Mouse (Mus musculus) ES-E14 (cell line): ENCODE results near the gene U90926. TPM values are rescaled to one million over a fixed set of nuclear protein-coding genes. Genes with fewer than 3 reads are reported as not detected.
A peak's percentile ranks its signal among the peaks of the same experiment; 100 is the strongest.

Source experiments
- DNase-seq: peaks from one replicate; pipeline ENCODE4 v3.0.0-alpha.2; 2013; ENCODE audit warnings: low read depth, low spot score
- H3K27ac ChIP-seq: 2 replicates; pipeline ENCODE4 v1.5.1; 2012; ENCODE audit warnings: low read depth, mild to moderate bottlenecking, low read length, moderate library complexity, mixed read lengths; ENCODE audit not compliant: poor library complexity, insufficient read depth, severe bottlenecking
- H3K36me3 ChIP-seq: 2 replicates; pipeline ENCODE4 v1.6.1; 2012; ENCODE audit warnings: mild to moderate bottlenecking, low read length, moderate library complexity, mixed read lengths; ENCODE audit not compliant: control insufficient read depth, poor library complexity, insufficient read depth, severe bottlenecking
- H3K4me1 ChIP-seq, 2 experiments: fragments of 150-350 bp in 1 of 2; sonication (generic) in 1 of 2; 2 replicates each; pipeline ENCODE4 v1.6.1; 2012; ENCODE audit warnings: low read length in 2 of 2, mild to moderate bottlenecking in 1 of 2, mixed read lengths in 1 of 2; ENCODE audit not compliant: control insufficient read depth in 2 of 2, insufficient read depth in 2 of 2, poor library complexity in 1 of 2
- H3K4me3 ChIP-seq, 2 experiments: fragments of 150-350 bp in 1 of 2; sonication (generic) in 1 of 2; 2 replicates each; pipeline ENCODE4 v1.5.1; 2012; ENCODE audit warnings: low read length in 2 of 2, low read depth in 1 of 2, mild to moderate bottlenecking in 1 of 2, mixed read lengths in 1 of 2; ENCODE audit not compliant: insufficient read depth in 1 of 2, poor library complexity in 1 of 2, severe bottlenecking in 1 of 2
- H3K9ac ChIP-seq: 2 replicates; pipeline ENCODE4 v1.6.1; 2012; ENCODE audit warnings: low read depth, mild to moderate bottlenecking, low read length, mixed read lengths; ENCODE audit not compliant: poor library complexity, insufficient read depth, severe bottlenecking
- H3K9me3 ChIP-seq: fragments of 150-350 bp; sonication (generic); 2 replicates; pipeline ENCODE4 v1.6.1; 2012; ENCODE audit warnings: low read depth, mild to moderate bottlenecking, low read length; ENCODE audit not compliant: control insufficient read depth, insufficient read depth
- CHD2 ChIP-seq: IDR thresholded peaks from 2 replicates; pipeline ENCODE4 v1.6.1; 2014; ENCODE audit warnings: mild to moderate bottlenecking, low read depth, low read length, inconsistent platforms
- HCFC1 ChIP-seq: IDR thresholded peaks from 2 replicates; pipeline ENCODE4 v1.6.1; 2012; ENCODE audit warnings: low read length, inconsistent platforms, borderline replicate concordance; ENCODE audit not compliant: insufficient read depth
- MAFK ChIP-seq: IDR thresholded peaks from 2 replicates; pipeline ENCODE4 v1.6.1; 2014; ENCODE audit warnings: mild to moderate bottlenecking, low read depth, low read length, inconsistent platforms; ENCODE audit not compliant: insufficient read depth
- ZC3H11A ChIP-seq: IDR thresholded peaks from 2 replicates; pipeline ENCODE4 v1.6.1; 2012; ENCODE audit warnings: low read depth, mild to moderate bottlenecking, inconsistent platforms, low read length, borderline replicate concordance
- ZNF384 ChIP-seq: IDR thresholded peaks from 2 replicates; pipeline ENCODE4 v1.6.1; 2012; ENCODE audit warnings: low read depth, low read length, inconsistent platforms
- in situ Hi-C, 2 experiments: fragments of 600-800 bp; cut with MboI; formaldehyde crosslinking; loops; one replicate each; pipeline ENCODE4 v1.15.1; 2025; ENCODE audit warnings: low sequenced_read_pairs in 2 of 2, inconsistent platforms in 1 of 2; ENCODE audit not compliant: unreplicated experiment in 2 of 2
- total RNA-seq: library from RNA; depleted of rRNA; stranded (reverse); fragments of 300-350 nt; gene quantifications from 2 replicates; pipeline ENCODE4 v1.2.3, GENCODE M21; 2012

U90926 gene
- total RNA-seq, 1 experiment, result not detected

GRCm38 (mm10) chr5:92227782-92228181 is 12.6 kb upstream of the U90926 start:
- no peak overlapping the region for H3K9ac ChIP-seq
- H3K27ac ChIP-seq, result no peak overlapping the region
- no peaks in the 10 kb centered on the region for H3K9me3 ChIP-seq
- peaks cover 0 to 4% of the 10 kb centered on the region in 2 experiments; a peak in 1 of 4 replicates for H3K4me1 ChIP-seq
- no peak for TF ChIP-seq MAFK
- TF ChIP-seq ZNF384, result no peak
- TF ChIP-seq ZC3H11A, result no peak
- TF ChIP-seq HCFC1, result no peak
- TF ChIP-seq CHD2, result no peak
- no peak overlapping the region for H3K4me3 ChIP-seq
- no peaks in the 10 kb centered on the region; the same call in 1 of the 2 replicates for H3K36me3 ChIP-seq
- in situ Hi-C loops, result no loop called here
- no peak for DNase-seq

- Histone ChIP-seq H3K36me3 (no peaks in the 10 kb centered on the region), H3K27ac (no peak overlapping the region), H3K9me3 (no peaks in the 10 kb centered on the region), H3K9ac (no peak overlapping the region), H3K4me3 (no peak overlapping the region), H3K4me1 (peaks cover 0 to 2% of the 10 kb centered on the region in 2 experiments; a peak in 1 of 4 replicates)
- TF ChIP-seq HCFC1, result no peak
- TF ChIP-seq CHD2, result no peak
- TF ChIP-seq MAFK, result no peak
- TF ChIP-seq ZNF384, result no peak
- TF ChIP-seq ZC3H11A, result no peak
- in situ Hi-C loops, result no loop called here
- DNase-seq, result no peak
These were observed 5.2 kb upstream of the U90926 start for GRCm38 (mm10) chr5:92220287-92220902.

- in situ Hi-C loops, result no loop called here
- Histone ChIP-seq H3K9me3 (no peaks in the 10 kb centered on the region), H3K4me3 (no peak overlapping the region), H3K27ac (no peak overlapping the region), H3K9ac (no peak overlapping the region), H3K36me3 (no peaks in the 10 kb centered on the region), H3K4me1 (peaks cover 0 to 2% of the 10 kb centered on the region in 2 experiments; a peak in 1 of 4 replicates)
- DNase-seq, result no peak
- TF ChIP-seq ZC3H11A (no peak), MAFK (no peak), ZNF384 (no peak), CHD2 (no peak), HCFC1 (no peak)
These were observed 4.6 kb upstream of the U90926 start for GRCm38 (mm10) chr5:92219826-92220225.

- Histone ChIP-seq H3K36me3 (no peaks in the 10 kb centered on the region), H3K27ac (peak overlapping the region; percentile 82), H3K9ac (no peak overlapping the region), H3K4me1 (peaks cover 0 to 2% of the 10 kb centered on the region in 2 experiments; a peak in 1 of 4 replicates), H3K4me3 (0 out of 4 replicates have a peak overlapping the region, but pooled peaks of 1 of the 2 experiments have one; percentile 11), H3K9me3 (no peaks in the 10 kb centered on the region)
- TF ChIP-seq ZNF384 (peak; percentile 22; the same call in 1 of the 2 replicates), HCFC1 (no peak), ZC3H11A (no peak), CHD2 (no peak), MAFK (no peak)
- in situ Hi-C loops, result no loop called here
- no peak for DNase-seq
These were observed 3.9 kb upstream of the U90926 start for GRCm38 (mm10) chr5:92218915-92219793.
